Mouse (Mus musculus): ENCODE measurements around the gene Sema3f. TPM values are rescaled to one million over a fixed set of nuclear protein-coding genes. Genes with fewer than 3 reads are reported as not detected.
A peak's percentile ranks its signal among the peaks of the same experiment; 100 is the strongest.

Gene Sema3f
- polyA plus RNA-seq, 1 experiment from 2014 or later: 18.7 TPM

- Histone ChIP-seq H3K27me3 (ENCODE audit: control insufficient read depth, insufficient read depth, low read length) (peaks cover 17% of the 10 kb centered on the region), H3K36me3 (ENCODE audit: control insufficient read depth, insufficient read depth, low read length) (no peaks in the 10 kb centered on the region), H3K27ac (ENCODE audit: low read depth, low read length) (no peak overlapping the region), H3K4me1 (ENCODE audit: control insufficient read depth, insufficient read depth, low read length) (peaks cover 20% of the 10 kb centered on the region), H3K4me3 (ENCODE audit: low read depth, low read length) (no peak overlapping the region), H3K9me3 (ENCODE audit: control insufficient read depth, low read length) (no peaks in the 10 kb centered on the region), H3K9ac (replicated peaks; ENCODE audit: low read depth, low read length) (no peak overlapping the region), H3K4me2 (ENCODE audit: low read depth, low read length) (no peak overlapping the region)
- no peak for ATAC-seq (ENCODE audit: low read depth)
- 88% methylated on average over 8 of the region's 8 CpGs for WGBS
Measured at GRCm38 (mm10) chr9:107662342-107662741, 47.9 kb downstream of the Sema3f start.

GRCm38 (mm10) chr9:107660777-107661176 lies 49.5 kb downstream of the Sema3f start:
- H3K27me3 ChIP-seq (ENCODE audit: control insufficient read depth, insufficient read depth, low read length): peaks cover 7% of the 10 kb centered on the region
- no peak overlapping the region for H3K9ac ChIP-seq (replicated peaks; ENCODE audit: low read depth, low read length)
- H3K36me3 ChIP-seq (ENCODE audit: control insufficient read depth, insufficient read depth, low read length): no peaks in the 10 kb centered on the region
- no peak for ATAC-seq (ENCODE audit: low read depth)
- no peak overlapping the region for H3K4me2 ChIP-seq (ENCODE audit: low read depth, low read length)
- H3K9me3 ChIP-seq (ENCODE audit: control insufficient read depth, low read length): no peaks in the 10 kb centered on the region
- WGBS: 44% methylated on average over 3 of the region's 3 CpGs
- H3K4me1 ChIP-seq (ENCODE audit: control insufficient read depth, insufficient read depth, low read length): peaks cover 8% of the 10 kb centered on the region
- H3K27ac ChIP-seq (ENCODE audit: low read depth, low read length): no peak overlapping the region
- H3K4me3 ChIP-seq (ENCODE audit: low read depth, low read length): no peak overlapping the region

GRCm38 (mm10) chr9:107659961-107660360 lies 50.3 kb downstream of the Sema3f start:
- Histone ChIP-seq H3K4me2 (ENCODE audit: low read depth, low read length) (no peak overlapping the region), H3K9me3 (ENCODE audit: control insufficient read depth, low read length) (no peaks in the 10 kb centered on the region), H3K4me3 (ENCODE audit: low read depth, low read length) (no peak overlapping the region), H3K4me1 (ENCODE audit: control insufficient read depth, insufficient read depth, low read length) (peaks cover 8% of the 10 kb centered on the region), H3K36me3 (ENCODE audit: control insufficient read depth, insufficient read depth, low read length) (no peaks in the 10 kb centered on the region), H3K27me3 (ENCODE audit: control insufficient read depth, insufficient read depth, low read length) (no peaks in the 10 kb centered on the region), H3K27ac (ENCODE audit: low read depth, low read length) (peak overlapping the region; percentile 36; the same call in 1 of the 2 replicates), H3K9ac (replicated peaks; ENCODE audit: low read depth, low read length) (no peak overlapping the region)
- ATAC-seq (ENCODE audit: low read depth): peak; percentile 10; the same call in 1 of the 2 replicates
- 66% methylated on average over 3 of the region's 3 CpGs for WGBS

GRCm38 (mm10) chr9:107659551-107659950 lies 50.7 kb downstream of the Sema3f start:
- H3K9me3 ChIP-seq (ENCODE audit: control insufficient read depth, low read length): no peaks in the 10 kb centered on the region
- H3K36me3 ChIP-seq (ENCODE audit: control insufficient read depth, insufficient read depth, low read length): no peaks in the 10 kb centered on the region
- 61% methylated on average over 10 of the region's 10 CpGs for WGBS
- no peaks in the 10 kb centered on the region for H3K27me3 ChIP-seq (ENCODE audit: control insufficient read depth, insufficient read depth, low read length)
- ATAC-seq (ENCODE audit: low read depth): peak; percentile 59; the same call in 1 of the 2 replicates
- peak overlapping the region; percentile 36; the same call in 1 of the 2 replicates for H3K27ac ChIP-seq (ENCODE audit: low read depth, low read length)
- no peak overlapping the region for H3K4me3 ChIP-seq (ENCODE audit: low read depth, low read length)
- H3K9ac ChIP-seq (replicated peaks; ENCODE audit: low read depth, low read length): no peak overlapping the region
- peaks cover 8% of the 10 kb centered on the region for H3K4me1 ChIP-seq (ENCODE audit: control insufficient read depth, insufficient read depth, low read length)
- no peak overlapping the region for H3K4me2 ChIP-seq (ENCODE audit: low read depth, low read length)

GRCm38 (mm10) chr9:107658096-107658495 lies 52.2 kb downstream of the Sema3f start:
- Histone ChIP-seq H3K9me3 (ENCODE audit: control insufficient read depth, low read length) (no peaks in the 10 kb centered on the region), H3K27ac (ENCODE audit: low read depth, low read length) (no peak overlapping the region), H3K27me3 (ENCODE audit: control insufficient read depth, insufficient read depth, low read length) (no peaks in the 10 kb centered on the region), H3K4me1 (ENCODE audit: control insufficient read depth, insufficient read depth, low read length) (peaks cover 4% of the 10 kb centered on the region; the same call in 1 of the 2 replicates), H3K9ac (replicated peaks; ENCODE audit: low read depth, low read length) (no peak overlapping the region), H3K4me2 (ENCODE audit: low read depth, low read length) (no peak overlapping the region), H3K4me3 (ENCODE audit: low read depth, low read length) (no peak overlapping the region), H3K36me3 (ENCODE audit: control insufficient read depth, insufficient read depth, low read length) (no peaks in the 10 kb centered on the region)
- no peak for ATAC-seq (ENCODE audit: low read depth)
- 89% methylated on average over 6 of the region's 6 CpGs for WGBS

- ATAC-seq (ENCODE audit: low read depth): no peak
- H3K36me3 ChIP-seq (ENCODE audit: control insufficient read depth, insufficient read depth, low read length): no peaks in the 10 kb centered on the region
- no peak overlapping the region for H3K27ac ChIP-seq (ENCODE audit: low read depth, low read length)
- H3K4me2 ChIP-seq (ENCODE audit: low read depth, low read length): no peak overlapping the region
- WGBS: 95% methylated on average over 5 of the region's 5 CpGs
- H3K9me3 ChIP-seq (ENCODE audit: control insufficient read depth, low read length): no peaks in the 10 kb centered on the region
- H3K4me1 ChIP-seq (ENCODE audit: control insufficient read depth, insufficient read depth, low read length): peaks cover 4% of the 10 kb centered on the region; the same call in 1 of the 2 replicates
- H3K9ac ChIP-seq (replicated peaks; ENCODE audit: low read depth, low read length): no peak overlapping the region
- H3K27me3 ChIP-seq (ENCODE audit: control insufficient read depth, insufficient read depth, low read length): no peaks in the 10 kb centered on the region
- no peak overlapping the region for H3K4me3 ChIP-seq (ENCODE audit: low read depth, low read length)
Measured at GRCm38 (mm10) chr9:107657144-107657543, 53.1 kb downstream of the Sema3f start.

- Histone ChIP-seq H3K27ac (ENCODE audit: low read depth, low read length) (no peak overlapping the region), H3K4me1 (ENCODE audit: control insufficient read depth, insufficient read depth, low read length) (no peaks in the 10 kb centered on the region), H3K27me3 (ENCODE audit: control insufficient read depth, insufficient read depth, low read length) (no peaks in the 10 kb centered on the region), H3K9ac (replicated peaks; ENCODE audit: low read depth, low read length) (no peak overlapping the region), H3K9me3 (ENCODE audit: control insufficient read depth, low read length) (no peaks in the 10 kb centered on the region), H3K36me3 (ENCODE audit: control insufficient read depth, insufficient read depth, low read length) (no peaks in the 10 kb centered on the region), H3K4me3 (ENCODE audit: low read depth, low read length) (no peak overlapping the region), H3K4me2 (ENCODE audit: low read depth, low read length) (no peak overlapping the region)
- 82% methylated on average over 4 of the region's 4 CpGs for WGBS
- ATAC-seq (ENCODE audit: low read depth): no peak
Measured at GRCm38 (mm10) chr9:107654585-107654984, 55.7 kb downstream of the Sema3f start.

- H3K27me3 ChIP-seq (ENCODE audit: control insufficient read depth, insufficient read depth, low read length): no peaks in the 10 kb centered on the region
- no peaks in the 10 kb centered on the region for H3K4me1 ChIP-seq (ENCODE audit: control insufficient read depth, insufficient read depth, low read length)
- no peaks in the 10 kb centered on the region for H3K9me3 ChIP-seq (ENCODE audit: control insufficient read depth, low read length)
- H3K4me2 ChIP-seq (ENCODE audit: low read depth, low read length): no peak overlapping the region
- 81% methylated on average over 2 of the region's 2 CpGs for WGBS
- no peak overlapping the region for H3K4me3 ChIP-seq (ENCODE audit: low read depth, low read length)
- no peaks in the 10 kb centered on the region for H3K36me3 ChIP-seq (ENCODE audit: control insufficient read depth, insufficient read depth, low read length)
- no peak overlapping the region for H3K27ac ChIP-seq (ENCODE audit: low read depth, low read length)
- H3K9ac ChIP-seq (replicated peaks; ENCODE audit: low read depth, low read length): no peak overlapping the region
- no peak for ATAC-seq (ENCODE audit: low read depth)
Measured at GRCm38 (mm10) chr9:107653474-107653873, 56.8 kb downstream of the Sema3f start.

GRCm38 (mm10) chr9:107650708-107651481 lies 59.4 kb downstream of the Sema3f start:
- Histone ChIP-seq H3K4me2 (ENCODE audit: low read depth, low read length) (no peak overlapping the region), H3K9ac (replicated peaks; ENCODE audit: low read depth, low read length) (no peak overlapping the region), H3K27me3 (ENCODE audit: control insufficient read depth, insufficient read depth, low read length) (no peaks in the 10 kb centered on the region), H3K4me1 (ENCODE audit: control insufficient read depth, insufficient read depth, low read length) (no peaks in the 10 kb centered on the region), H3K9me3 (ENCODE audit: control insufficient read depth, low read length) (no peaks in the 10 kb centered on the region), H3K4me3 (ENCODE audit: low read depth, low read length) (no peak overlapping the region), H3K27ac (ENCODE audit: low read depth, low read length) (no peak overlapping the region; the same call in none of the 2 replicates), H3K36me3 (ENCODE audit: control insufficient read depth, insufficient read depth, low read length) (no peaks in the 10 kb centered on the region)
- ATAC-seq (ENCODE audit: low read depth): peak; percentile 85
- WGBS: 31% methylated on average over 12 of the region's 12 CpGs
